Mouse (Mus musculus): ENCODE data around the gene Rxra.

The Rxra gene

DNA sequence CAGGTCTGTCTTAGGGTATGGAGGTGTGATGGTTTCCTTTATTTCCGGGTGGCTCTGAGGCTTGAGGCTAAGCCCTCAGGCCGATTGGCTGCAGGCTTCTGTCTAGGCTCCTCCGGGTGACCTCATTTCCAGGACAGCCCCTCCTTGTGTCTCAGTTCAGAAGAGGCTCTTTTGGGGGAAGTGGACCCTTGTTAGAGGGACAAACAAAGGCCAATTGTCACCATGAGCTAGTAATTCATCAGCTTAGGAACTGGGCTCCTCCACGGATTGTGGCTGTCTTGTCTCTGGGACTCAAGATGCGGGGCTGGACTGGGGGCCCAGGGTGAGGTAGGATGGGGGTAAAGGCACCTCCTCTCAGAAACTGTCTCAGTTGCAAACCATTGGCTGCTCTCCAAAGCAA lies 5.5 kb upstream of the Rxra start:
- no peak for DNase-seq (ENCODE audit: low read depth)

- no peak for DNase-seq (ENCODE audit: low read depth)
These were observed 4.6 kb upstream of the Rxra start for GRCm38 (mm10) chr2:27671633-27672091.

- DNase-seq (ENCODE audit: low read depth), result no peak
These were observed 462 bp downstream of the Rxra start for GRCm38 (mm10) chr2:27676478-27677325.

GRCm38 (mm10) chr2:27677411-27678310 lies 1.4 kb downstream of the Rxra start:
- DNase-seq (ENCODE audit: low read depth), result no peak

DNA sequence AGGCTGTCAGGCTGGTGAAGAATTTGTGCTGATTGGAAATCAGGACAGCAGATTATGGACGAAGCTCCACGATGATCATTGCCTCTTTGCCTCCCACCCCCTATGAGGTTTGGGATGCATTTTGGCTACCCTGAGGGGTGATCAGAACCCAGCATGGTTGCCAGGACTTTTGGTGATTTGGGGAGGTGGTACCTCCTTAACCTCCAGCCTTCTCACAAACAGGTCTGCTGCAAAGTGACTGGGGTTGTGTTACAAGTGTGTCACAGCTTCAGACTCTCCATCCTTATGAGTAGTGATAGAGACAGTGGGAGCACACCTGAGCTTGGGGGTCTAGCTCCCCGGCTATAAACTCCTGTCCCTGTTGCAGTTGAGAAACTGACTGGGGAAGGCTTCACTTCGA lies 2.1 kb downstream of the Rxra start:
- no peak for DNase-seq (ENCODE audit: low read depth)

DNA sequence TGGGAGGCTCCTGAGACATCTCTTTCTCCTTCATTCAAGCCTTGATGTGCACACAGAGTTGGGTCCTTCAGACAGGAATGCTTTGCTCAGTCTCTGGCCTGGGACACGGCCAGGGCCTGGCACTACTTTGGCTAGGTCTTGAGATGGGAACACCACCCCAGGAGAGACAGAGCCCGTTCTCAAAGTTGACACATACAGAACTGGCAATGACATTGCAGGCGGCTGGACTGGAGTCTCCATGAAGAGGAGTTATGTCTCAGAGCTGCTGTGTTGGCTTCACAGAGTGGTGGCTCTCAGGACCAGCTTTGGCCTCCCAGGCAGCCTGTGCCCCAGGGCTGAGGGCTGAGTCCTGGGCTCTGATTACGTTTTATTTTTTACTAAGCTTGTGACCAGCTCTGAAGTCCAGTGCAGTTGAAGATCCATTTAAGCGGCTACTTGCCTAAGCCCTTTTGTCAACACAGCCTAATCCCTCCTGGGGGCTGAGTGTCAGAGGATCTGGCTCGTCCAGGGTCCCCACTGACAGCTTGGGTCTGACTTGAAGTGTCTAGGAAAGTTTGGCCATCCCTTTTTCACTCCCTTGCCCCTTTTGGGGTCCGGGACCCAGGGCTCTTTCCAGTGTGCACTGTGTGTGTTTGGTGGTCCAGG lies 2.7 kb downstream of the Rxra start:
- no peak for DNase-seq (ENCODE audit: low read depth)

DNA sequence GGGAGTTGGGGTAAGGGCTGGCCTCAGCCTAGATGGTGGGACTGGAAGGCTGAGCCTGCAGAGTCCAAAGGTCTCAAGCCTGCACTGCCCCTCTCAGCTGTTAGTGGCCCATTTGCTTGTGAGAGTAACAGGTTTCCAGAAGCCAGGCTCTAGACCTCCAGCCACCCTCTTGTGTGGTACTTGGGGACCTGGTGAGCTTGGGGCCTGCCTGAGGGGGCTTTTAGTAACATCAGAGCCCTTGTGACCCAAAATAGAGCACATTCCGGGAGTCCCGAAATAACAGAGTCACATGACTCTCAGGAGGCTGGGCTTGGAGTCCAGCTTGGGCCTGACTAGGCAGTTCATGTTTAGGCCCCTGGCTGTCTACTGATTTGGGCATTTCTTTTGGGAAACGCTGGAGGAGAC lies 3.4 kb downstream of the Rxra start:
- DNase-seq (ENCODE audit: low read depth), result no peak

DNA sequence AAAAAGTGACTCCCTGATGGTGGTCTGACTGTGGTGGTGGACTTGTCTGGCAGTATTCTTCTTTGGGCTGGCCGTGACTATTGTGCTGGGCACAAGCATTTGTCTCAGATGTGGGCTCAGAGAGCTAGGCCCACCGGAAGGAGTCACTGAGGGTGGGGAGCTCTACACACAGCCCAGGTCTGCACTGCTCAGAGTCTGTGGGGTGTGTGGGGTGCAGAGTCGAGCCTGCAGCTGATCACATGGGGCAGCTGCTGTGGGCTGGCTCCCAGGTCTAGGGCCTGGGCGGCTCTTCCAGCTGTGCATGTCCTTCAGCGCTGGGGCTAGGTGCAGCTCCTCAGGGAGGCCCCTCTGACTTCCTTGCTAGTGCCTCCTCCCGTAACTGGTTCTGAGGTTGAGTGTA lies 3.8 kb downstream of the Rxra start:
- no peak for DNase-seq (ENCODE audit: low read depth)

DNA sequence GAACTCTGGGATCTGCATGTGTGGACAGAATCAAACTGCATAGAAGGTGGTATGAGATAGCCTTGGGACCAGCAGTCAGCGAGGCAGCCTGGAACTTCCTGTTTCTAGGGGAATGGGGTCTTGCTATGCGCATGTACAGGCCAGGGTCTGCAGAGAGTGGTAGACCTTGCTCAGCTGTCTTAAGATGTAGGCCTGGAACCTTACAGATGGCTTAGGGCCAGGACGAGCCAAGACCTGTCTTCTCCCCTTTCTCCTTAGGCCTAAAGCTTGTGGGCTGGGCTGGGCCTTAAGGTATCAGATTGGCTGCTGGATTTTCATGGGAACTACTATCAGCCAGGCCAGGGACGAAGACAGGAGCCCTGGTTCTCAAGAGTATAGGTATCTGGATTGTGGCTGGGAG lies 4.4 kb downstream of the Rxra start:
- no peak for DNase-seq (ENCODE audit: low read depth)

DNA sequence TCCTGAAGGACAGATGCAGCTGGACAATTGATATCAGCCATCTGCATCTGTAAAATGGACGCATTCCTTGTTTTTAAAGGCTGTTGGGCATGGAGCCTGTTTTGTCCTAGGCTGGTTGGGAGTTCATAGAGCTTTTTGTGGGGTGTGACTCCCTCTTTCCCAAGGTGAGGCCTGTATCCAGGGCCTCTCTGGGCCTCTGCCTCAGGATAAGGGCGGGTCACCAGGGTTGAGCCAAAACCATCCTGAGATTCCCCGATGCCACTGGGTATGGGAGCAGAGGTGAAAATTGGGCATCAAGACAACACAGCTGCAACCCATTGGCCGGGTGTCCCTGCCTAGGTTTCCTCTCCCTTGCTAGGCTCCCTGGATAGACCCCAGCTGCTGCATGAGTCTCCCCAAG lies 5.2 kb downstream of the Rxra start:
- DNase-seq (ENCODE audit: low read depth), result no peak

GRCm38 (mm10) chr2:27682096-27682495 lies 5.9 kb downstream of the Rxra start:
- no peak for DNase-seq (ENCODE audit: low read depth)

- no peak for DNase-seq (ENCODE audit: low read depth)
These were observed 7.9 kb downstream of the Rxra start for GRCm38 (mm10) chr2:27684017-27684657.

- DNase-seq (ENCODE audit: low read depth), result no peak
These were observed 9.7 kb downstream of the Rxra start for GRCm38 (mm10) chr2:27685917-27686316.

- no peak for DNase-seq (ENCODE audit: low read depth)
These were observed 10.1 kb downstream of the Rxra start for GRCm38 (mm10) chr2:27686335-27686734.

GRCm38 (mm10) chr2:27687041-27687440 lies 10.8 kb downstream of the Rxra start:
- DNase-seq (ENCODE audit: low read depth), result no peak

DNA sequence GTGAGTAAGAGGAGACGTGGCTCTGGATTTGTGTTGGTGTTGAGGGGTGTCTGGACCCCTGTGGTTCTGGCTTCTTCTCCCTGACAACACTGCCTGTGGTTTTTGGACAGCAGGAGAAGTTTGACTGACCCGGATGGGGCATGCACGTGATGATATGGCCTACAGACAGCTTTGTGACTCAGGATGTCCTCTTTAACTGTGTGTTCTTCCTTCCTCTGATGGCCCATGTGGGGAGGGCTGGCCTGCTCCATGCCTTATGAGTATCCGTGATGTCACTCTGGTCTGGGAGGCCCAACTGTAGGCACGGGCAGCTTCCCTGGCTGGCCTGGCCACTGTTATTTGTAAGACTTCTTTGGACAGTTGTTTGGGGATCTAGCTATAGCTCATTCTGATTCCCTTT lies 11.7 kb downstream of the Rxra start:
- no peak for DNase-seq (ENCODE audit: low read depth)

- no peak for DNase-seq (ENCODE audit: low read depth)
These were observed 14.5 kb downstream of the Rxra start for GRCm38 (mm10) chr2:27690714-27691113.

DNA sequence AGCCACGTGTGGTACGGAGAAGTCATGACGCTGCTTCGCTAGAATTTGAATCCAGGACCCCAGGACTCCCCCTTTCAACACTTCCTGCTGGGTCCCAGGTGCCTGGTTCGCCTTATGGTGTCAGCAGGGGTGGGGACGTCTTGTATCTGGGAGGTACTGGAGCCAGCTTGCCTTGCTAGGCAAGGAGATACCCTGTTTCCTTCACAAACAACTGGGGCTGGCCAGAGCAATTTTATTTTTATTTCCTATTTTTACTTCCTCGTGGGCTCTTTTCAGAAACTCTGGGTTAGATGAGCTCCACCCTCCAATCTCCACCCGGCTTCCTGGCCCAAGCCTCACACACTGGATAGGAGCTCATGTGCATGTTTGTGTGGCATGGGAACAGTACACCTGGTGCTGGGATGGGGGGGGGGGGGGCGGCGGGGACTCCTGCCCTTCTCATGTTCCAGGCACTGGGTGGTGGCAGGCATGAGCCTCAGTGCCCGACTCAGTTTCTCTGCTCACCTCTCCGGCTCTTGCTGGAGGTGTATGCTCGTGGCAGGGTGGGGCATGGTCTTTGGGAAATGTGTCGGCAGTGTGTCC lies 15.0 kb downstream of the Rxra start:
- no peak for DNase-seq (ENCODE audit: low read depth)

DNA sequence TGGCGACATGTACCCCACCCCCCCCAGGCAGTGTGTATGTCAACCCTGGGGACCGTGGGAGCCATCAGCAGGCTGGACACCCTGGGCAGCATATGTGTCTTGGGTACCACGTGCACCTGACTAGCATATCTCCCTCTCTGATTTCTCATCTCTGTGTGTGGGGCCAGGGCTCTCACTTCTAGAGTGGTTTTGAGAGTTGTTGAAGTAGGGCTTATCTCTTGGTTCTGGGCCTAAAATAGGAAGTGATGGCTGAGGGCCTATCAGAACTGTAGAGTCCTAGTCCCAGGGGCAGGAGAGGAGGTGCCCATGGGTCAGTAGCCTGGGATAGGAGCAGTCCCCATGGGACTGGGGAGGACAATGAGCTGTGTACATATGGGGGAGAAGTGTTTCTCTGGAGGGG lies 16.4 kb downstream of the Rxra start:
- DNase-seq (ENCODE audit: low read depth), result no peak

DNA sequence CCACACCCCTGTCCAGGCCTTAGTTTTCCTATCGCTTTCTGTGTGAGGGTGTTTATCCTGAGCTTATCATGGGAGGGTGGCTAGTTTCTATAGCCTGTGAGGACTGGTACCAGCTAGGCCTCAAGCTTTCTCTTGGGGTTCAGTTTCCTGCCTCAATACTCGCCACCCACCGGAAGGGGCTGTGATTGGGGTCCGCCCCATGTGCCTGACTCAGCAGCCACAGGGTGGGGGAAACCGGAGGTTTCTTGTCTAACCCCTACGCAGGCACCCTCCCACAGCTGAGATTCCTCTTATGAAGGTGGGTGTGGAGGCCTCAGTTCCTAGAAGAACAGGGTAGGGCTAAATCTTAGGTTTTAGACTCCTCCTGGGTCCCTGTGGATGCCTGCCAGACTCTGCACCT lies 17.4 kb downstream of the Rxra start:
- no peak for DNase-seq (ENCODE audit: low read depth)

DNA sequence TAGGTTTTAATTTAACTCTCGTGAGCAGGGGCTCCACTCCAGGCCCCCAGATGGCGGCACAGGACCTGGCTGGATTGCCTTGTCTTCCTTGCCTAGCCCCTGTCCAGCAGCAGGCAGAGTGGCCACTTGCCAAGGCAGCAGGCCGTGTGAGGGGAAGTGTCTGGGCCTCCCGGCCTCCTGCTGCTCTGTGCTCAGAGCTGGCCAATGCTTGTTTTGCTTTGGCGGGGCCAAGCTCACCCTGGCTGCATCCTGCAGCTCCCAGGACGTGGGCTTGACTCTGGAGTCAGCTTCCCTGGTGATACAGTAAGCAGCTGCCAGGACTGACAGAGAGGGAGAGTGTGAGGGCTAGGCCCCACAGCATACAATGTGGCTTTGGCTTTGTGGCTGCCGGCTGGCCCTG lies 23.3 kb downstream of the Rxra start:
- DNase-seq (ENCODE audit: low read depth), result no peak

DNA sequence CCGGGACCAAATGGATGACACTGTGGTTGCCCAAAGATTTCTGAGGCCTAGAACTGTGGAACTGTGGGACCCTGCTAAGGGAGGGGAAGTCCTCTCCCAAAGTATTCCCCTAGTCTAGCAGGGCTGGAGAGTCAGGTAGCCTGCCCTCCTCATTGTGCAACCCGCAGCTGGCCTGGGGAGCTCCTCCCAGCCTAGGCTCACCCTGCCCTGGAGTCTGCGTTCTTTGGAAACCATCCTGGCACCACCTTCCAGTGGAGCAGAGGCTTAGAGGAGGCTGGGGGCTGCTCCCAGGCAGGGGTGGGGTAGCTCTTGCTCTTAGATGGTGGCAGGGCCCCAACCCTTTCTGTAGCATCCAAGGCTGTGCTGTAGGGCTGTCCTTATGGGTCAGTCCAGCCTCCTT lies 26.0 kb downstream of the Rxra start:
- DNase-seq (ENCODE audit: low read depth), result no peak
